Mouse (Mus musculus) embryo, embryonic 11.5 days (tissue): ENCODE measurements around the gene Tdgf1.

Experiments
- DNase-seq: peaks from one replicate; pipeline ENCODE4 v3.0.0-alpha.2; 2012; ENCODE audit warnings: low read depth, low spot score

Tdgf1 gene

DNA sequence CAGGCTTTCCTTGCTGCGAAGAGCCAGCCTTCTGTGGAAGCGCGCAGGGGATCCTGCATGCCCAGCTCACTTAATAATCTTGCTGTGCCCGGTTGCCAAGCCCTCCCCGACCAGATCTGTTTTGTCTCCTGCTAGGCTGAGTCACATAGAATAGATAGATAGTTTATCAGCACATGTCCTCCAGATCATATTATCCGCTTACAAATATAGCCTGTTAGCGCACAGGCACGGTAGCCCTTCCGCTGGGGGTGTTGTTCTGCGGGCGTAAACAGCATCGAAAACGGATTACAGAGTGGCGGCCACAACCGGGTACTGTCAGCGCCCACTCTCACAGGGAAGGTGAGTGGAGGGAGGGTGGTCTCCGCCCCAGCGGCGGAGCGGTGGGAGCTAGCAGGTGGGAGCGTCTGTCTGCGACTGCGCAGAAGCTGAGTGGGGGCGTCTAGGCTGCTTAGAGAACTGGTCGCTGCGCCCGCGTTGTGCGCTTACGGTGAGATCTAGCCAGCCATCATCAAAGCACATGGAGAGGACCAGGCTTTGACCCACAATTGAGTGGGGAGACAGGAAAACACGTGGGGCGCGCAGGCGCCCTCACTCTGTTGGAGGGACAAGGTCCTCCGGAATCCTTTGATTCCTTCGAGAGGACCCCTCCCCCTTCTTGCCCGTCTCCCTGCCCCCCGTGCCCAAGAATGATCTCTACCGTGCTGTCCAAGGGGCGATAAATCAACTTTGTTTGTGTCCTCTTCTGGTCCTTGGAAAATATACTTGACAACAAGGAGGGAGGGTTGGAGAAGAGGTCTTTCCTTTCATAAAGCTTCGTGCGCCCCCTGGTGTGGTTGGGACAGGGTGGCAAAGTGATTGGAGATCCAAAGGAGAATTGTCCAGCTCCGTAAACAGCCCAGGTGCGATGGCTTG is 7.8 kb upstream of the Tdgf1 start:
- DNase-seq: peak; percentile 54

DNA sequence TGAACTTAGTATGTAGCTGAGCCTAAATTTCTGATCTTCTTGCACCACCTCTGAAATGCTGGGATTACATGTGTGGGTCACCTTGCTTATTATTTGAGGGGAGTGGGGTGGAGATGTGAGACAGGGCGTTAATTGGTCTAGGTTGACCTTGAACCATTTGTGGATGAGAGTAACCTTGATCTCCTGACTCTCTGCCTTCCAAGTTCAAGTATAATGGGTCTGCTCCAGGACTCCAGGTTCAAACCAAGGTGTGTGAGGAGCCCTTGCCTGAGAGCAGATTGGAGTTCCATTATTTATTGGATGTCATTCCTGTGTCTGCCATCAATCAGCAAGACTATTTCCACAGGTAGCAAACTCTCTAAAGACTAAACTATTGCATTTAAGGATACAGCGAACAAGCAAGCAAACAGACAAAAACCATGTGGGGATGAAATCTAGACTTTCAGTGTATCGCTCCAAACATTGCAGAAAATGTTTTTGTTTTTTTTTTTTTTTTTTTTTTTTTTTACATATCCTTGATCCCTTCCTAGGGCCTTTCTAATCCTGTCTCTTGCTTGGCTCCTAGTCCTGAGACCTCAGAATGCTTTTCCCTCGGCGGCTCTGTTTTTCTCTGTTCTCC is 7.1 kb upstream of the Tdgf1 start:
- no peak for DNase-seq

- DNase-seq: no peak
These were observed 6.4 kb upstream of the Tdgf1 start for GRCm38 (mm10) chr9:110952398-110952797.

DNA sequence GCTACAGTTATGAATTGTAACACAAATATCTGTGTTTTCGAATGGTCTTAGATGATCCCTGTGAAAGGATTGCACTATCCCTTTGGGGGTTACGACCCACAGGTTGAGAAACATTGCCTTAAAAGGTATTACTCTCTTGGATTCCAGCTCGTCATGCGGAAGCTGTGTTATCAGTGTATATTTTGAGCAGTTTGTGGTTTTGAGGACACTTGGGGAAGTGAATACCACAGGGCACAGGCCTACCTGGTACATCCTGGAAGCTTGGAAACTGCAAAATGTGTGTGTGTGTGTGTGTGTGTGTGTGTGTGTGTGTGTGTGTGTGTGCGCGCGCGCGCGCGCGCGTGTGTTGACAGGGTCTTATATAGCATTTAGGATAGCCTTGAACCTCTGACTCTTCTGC is 5.9 kb upstream of the Tdgf1 start:
- DNase-seq: no peak

- no peak for DNase-seq
These were observed 5.4 kb upstream of the Tdgf1 start, which contains the start of gene Lrrc2 for GRCm38 (mm10) chr9:110951397-110951796. TSS of gene Lrrc2 (plus strand) at chr9:110951545.

DNA sequence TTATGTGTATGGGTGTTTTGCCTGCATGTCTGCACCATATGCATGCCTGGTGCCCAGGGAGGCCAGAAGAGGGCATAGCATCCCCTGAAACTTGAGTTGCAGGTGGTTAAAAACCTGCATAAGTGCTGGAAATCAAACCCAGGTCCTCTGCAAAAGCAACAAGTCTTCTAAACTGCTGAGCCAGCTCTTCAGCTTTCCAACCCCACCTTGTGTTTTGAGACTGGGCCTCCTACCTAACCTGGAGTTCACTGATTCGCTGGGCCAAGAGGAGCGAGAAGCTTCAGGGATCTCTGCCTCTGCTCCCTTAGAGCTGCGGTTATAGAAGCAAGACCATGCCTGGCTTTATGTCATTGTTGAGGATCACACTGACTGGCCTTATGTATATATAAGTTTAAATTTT is 4.2 kb upstream of the Tdgf1 start:
- no peak for DNase-seq

GRCm38 (mm10) chr9:110948813-110949310 is 2.9 kb upstream of the Tdgf1 start:
- no peak for DNase-seq

DNA sequence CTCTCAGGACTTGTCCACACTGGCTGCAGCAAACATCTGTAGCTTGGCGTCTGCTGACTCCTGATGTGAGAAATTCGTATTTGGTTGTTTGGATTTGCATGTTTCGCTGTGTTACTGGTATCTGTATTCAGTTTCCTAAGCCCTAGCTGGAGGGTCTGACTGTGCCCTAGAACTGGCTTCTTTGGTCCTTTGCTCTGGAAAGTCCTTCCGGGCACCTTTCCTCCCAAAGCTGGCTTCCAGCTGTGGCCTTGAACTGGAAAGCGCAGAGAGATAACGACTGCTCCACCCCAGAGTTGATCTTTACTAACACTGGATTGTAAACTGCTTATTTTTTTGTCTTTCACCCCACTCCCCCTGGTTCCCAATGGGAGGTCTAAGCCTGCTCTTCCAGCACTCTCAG is 1.9 kb upstream of the Tdgf1 start:
- DNase-seq: no peak

DNA sequence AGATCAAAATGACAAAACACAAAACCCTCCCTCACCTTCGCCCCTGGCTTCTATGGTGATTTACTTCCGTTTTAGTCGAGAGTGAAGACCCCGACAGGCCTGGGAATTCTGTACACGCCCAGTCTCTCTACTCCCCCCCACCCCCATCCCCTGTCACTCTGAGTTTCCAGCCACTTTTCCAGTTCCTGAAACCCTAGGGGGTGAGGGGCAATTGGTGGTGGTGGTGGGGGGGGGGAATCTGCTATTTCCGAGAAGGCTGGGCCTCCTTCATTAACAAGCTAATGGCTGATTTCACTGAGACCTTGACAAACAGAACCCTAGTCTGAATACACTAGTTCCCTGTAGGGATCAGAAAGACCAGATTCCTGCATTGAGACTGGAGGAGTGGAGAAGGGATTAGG is 1.3 kb upstream of the Tdgf1 start:
- DNase-seq: no peak

DNA sequence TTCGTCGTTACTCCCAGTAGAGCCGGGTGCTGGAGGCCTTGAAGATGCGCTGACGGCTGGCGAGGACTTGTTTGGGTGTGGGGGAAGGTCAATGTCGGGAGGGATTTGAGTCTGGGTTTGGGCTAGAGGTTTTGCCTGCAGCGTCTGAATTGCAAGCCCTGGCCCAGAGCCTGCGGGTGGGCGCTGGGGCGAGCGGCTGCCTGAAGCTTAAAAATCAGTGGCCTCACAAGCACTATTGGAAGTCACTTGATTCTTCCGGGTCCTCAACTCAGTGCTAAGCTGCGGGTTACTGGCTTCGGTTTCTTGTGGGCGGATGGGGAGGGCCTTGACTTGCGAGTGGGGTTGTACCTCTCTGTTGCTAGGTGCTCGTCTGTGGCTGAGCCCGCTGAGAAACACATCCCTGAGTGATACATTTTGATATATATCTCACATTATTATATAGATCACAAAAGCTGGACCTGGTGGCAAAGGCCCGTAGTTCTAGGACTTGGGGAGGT is 638 bp upstream of the Tdgf1 start:
- DNase-seq: no peak

- DNase-seq: no peak
These were observed 615 bp downstream of the Tdgf1 start for GRCm38 (mm10) chr9:110945343-110945742.

DNA sequence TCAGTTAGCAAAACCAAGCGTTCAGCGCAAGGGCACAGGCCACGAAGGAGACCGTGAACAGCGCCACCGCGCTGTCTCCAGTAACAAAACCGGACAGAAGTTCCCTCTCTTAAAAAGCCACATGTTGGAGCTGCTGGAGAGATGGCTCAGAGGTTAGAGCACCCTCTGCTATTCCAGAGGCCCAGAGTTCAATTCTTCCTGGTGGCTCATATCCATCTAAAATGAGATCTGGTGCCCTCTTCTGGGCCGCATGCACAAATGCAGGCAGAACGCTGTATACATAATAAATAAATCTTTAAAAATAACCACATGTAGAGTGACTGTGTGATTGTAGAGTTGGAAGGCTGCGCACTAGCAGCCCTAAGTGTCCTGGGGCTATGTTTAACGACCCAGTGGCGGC is 1.7 kb downstream of the Tdgf1 start:
- no peak for DNase-seq

- no peak for DNase-seq
These were observed 8.2 kb downstream of the Tdgf1 start for GRCm38 (mm10) chr9:110937506-110938490.

DNA sequence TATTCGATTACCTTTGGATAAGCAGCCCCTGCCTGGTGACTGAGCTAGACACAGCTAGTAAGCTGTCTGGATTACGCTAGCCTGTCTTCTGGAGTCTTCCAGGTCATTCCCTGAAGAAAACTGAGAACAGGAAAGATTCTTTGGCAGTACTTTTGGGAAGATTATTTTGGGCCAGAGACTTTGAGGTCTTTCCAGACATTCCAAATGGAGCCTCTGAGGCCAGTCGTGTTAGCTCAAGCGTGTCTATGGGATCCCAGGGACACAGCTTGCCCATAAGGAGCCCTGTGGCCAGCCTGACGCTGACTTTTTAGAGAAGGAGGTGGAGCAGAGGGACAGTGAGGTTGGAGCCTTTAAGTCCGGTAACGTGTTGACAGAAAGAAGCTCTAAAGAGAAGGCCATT is 10.0 kb downstream of the Tdgf1 start:
- no peak for DNase-seq

DNA sequence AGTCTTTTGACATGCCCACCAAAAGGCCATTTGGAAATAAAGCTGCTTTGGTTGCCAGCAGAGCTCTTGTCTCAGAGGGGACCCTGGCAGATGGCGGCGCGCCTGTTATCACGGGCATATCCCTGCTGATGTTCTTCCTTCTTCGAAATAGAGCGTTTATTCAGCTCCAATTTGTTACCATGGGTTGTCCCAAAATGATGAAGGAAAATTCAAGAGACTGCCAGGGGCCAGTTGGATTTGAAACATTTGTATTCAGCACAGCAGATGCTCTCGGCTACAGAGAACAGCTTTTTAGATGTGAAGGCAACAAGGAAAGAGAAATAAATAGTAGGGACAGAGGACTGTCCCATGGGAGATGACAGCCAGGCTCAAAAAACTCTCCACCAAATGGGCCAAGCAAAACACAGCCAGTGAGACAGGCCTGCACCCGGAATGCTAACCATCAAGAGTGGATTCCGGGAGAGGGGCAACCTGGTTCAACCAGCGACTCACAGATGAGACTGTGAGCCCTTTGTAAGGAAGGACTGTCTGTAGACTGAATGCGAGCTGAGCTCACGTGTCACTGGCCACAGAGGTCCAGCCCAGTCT is 12.0 kb downstream of the Tdgf1 start:
- no peak for DNase-seq

DNA sequence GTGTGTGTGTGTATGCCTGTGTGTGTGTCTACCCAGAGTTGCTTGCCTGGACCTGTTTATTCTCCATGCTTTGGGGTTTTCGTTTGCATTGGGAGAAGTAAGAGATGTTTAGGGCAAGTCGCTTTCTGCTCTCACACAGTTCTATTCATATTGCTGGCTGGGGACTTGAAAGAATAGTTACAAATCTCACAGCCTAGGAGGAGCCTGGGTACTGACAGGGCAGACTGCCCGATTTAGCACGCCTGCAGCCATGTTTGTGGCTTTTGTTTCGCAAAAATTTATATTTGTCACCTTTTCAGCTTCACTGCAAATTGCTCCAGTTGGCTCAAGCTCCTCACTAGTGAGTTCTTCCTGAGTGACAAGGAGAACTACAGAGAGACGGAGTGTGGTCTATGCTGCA is 14.4 kb downstream of the Tdgf1 start:
- no peak for DNase-seq

GRCm38 (mm10) chr9:110922759-110923158 is 23.2 kb downstream of the Tdgf1 start:
- DNase-seq: peak; percentile 62

GRCm38 (mm10) chr9:110920665-110921419 is 25.1 kb downstream of the Tdgf1 start:
- DNase-seq: no peak

DNA sequence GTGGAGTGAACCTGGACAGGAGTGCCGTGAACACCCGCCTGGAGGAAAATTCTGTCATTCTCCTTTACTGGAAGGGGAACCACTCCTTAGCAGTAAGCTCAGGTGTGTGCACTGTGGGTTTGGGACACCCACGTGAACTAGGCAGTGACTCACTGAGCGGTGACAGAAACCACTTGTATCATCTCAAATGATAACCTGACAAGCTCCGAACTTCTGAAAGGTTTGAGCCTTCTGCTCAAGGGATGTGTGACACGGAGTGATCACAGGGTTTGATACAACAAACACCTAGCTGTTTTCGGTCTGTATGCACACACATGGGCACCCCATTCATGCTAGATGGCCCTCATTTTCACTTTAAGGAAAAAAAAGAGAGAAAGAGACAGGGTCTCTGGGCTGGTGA is 29.2 kb downstream of the Tdgf1 start, which contains the start of gene Fam240a:
Gene Fam240a, minus strand, starts transcription at position 76 of the 400 bp plus-strand sequence.
- no peak for DNase-seq

DNA sequence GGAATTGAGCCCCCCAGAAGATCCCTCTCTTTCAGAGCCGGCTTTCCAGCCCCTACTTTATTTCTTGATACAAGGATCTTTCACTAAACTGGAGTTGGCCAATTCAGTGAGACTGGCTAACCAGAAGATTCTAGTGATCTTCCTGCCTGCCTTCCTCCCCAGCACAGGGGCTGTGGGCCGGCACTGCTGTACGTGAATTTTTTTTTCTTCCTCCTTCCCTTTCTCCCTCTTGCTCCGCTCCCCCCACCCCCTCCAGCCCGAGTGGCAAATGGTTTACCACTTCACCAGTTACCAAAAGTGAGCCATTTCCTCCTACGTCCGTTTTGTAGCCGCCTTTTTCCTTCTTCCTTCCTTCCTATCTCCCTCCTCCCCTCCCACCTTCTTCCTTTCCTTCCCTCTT is 30.5 kb downstream of the Tdgf1 start:
- no peak for DNase-seq
